ENCODE assay signal across 8 mouse cellular contexts in genomic region chr6:72185893-72186490, GRCm38 (mm10). TPM values are rescaled to one million over a fixed set of nuclear protein-coding genes. Genes with fewer than 3 reads are reported as not detected.
DNase-seq lines count a peak whose midpoint lies in the region; ATAC-seq and TF ChIP-seq lines count a peak whose summit lies in the region.

No protein-coding gene starts in this region.

- in situ Hi-C loops in ES-E14 (cut with MboI; ENCODE audit: low sequenced_read_pairs in 2 of 2, unreplicated experiment in 2 of 2) = loop anchor here (10.0 kb wide), 2 partner anchors 49 to 59 kb away; partner anchors contain the start of gene Atoh8 (in 1 of the 2)

- whole genome bisulfite sequencing in forebrain, embryonic 12.5 days = 6% methylated on average over 6 of the region's 6 CpGs
- 4% methylated on average over 6 of the region's 6 CpGs for WGBS in lung, embryonic 14.5 days

- H3K4me1 ChIP-seq in ES-E14 (ENCODE audit: control insufficient read depth in 2 of 2, insufficient read depth in 2 of 2, low read length in 2 of 2, poor library complexity in 1 of 2) = peaks cover 2% of the 10 kb centered on the region in 2 experiments; a peak in 1 of 4 replicates
- peaks cover 11% of the 10 kb centered on the region for H3K4me1 ChIP-seq in forebrain, embryonic 12.5 days
- H3K4me1 ChIP-seq in lung, embryonic 14.5 days (ENCODE audit: insufficient read depth) = peaks cover 20% of the 10 kb centered on the region

- peak; percentile 80 for ATAC-seq in forebrain, embryonic 12.5 days (ENCODE audit: low FRiP score)
- peak; percentile 45; the same call in 1 of the 2 replicates for ATAC-seq in lung, embryonic 14.5 days (ENCODE audit: insufficient read depth)

- no peak overlapping the region for H3K9ac ChIP-seq in ES-E14 (ENCODE audit: insufficient read depth, low read depth, low read length, poor library complexity, severe bottlenecking)
- no peak overlapping the region for H3K9ac ChIP-seq in forebrain, embryonic 12.5 days
- H3K9ac ChIP-seq in lung, embryonic 14.5 days = no peak overlapping the region

- H3K36me3 ChIP-seq in ES-E14 (ENCODE audit: control insufficient read depth, insufficient read depth, low read length, poor library complexity, severe bottlenecking) = no peaks in the 10 kb centered on the region
- H3K36me3 ChIP-seq in forebrain, embryonic 12.5 days (replicated peaks) = no peaks in the 10 kb centered on the region
- H3K36me3 ChIP-seq in lung, embryonic 14.5 days (ENCODE audit: insufficient read depth) = no peaks in the 10 kb centered on the region

- peaks cover 54% of the 10 kb centered on the region for H3K27me3 ChIP-seq in forebrain, embryonic 12.5 days
- H3K27me3 ChIP-seq in lung, embryonic 14.5 days (ENCODE audit: insufficient read depth, low read length) = no peaks in the 10 kb centered on the region

- intact Hi-C loops in heart, postnatal 25 days (cut with DNase I) = loop anchor here (1.0 to 5.0 kb wide), 4 partner anchors 31 to 221 kb away; no protein-coding TSS in a partner anchor

- no peak overlapping the region for H3K4me2 ChIP-seq in forebrain, embryonic 12.5 days
- H3K4me2 ChIP-seq in lung, embryonic 14.5 days = no peak overlapping the region

- H3K9me3 ChIP-seq in ES-E14 (ENCODE audit: control insufficient read depth, insufficient read depth, low read depth, low read length) = no peaks in the 10 kb centered on the region
- no peaks in the 10 kb centered on the region for H3K9me3 ChIP-seq in forebrain, embryonic 12.5 days
- H3K9me3 ChIP-seq in lung, embryonic 14.5 days (ENCODE audit: low read depth, low read length) = no peaks in the 10 kb centered on the region

- H3K27ac ChIP-seq in ES-E14 (ENCODE audit: insufficient read depth, low read depth, low read length, poor library complexity, severe bottlenecking) = no peak overlapping the region
- H3K27ac ChIP-seq in forebrain, embryonic 12.5 days = no peak overlapping the region
- no peak overlapping the region for H3K27ac ChIP-seq in lung, embryonic 14.5 days (ENCODE audit: low read depth)

- DNase-seq in ES-E14 (ENCODE audit: low read depth, low spot score) = peak; percentile 48
- DNase-seq in c-Kit-positive CD71-positive TER-119-negative erythroid progenitor cells, embryonic 14.5 days (ENCODE audit: low read depth) = peak; percentile 40
- DNase-seq in heart, postnatal 25 days (ENCODE audit: low spot score) = peak; percentile 60
- DNase-seq in layer of hippocampus, adult 11-12 months (ENCODE audit: low spot score) = peak; percentile 82
- peak; percentile 88 for DNase-seq in lung, embryonic 14.5 days
- peak; percentile 80 for DNase-seq in ovary, postnatal 14 days (ENCODE audit: low spot score)
- DNase-seq in thymus, postnatal 10 days (ENCODE audit: low spot score in 2 of 2) = peak; percentile 50 to 83

- no peak overlapping the region for H3K4me3 ChIP-seq in ES-E14 (ENCODE audit: insufficient read depth in 1 of 2, low read depth in 1 of 2, low read length in 2 of 2, poor library complexity in 1 of 2, severe bottlenecking in 1 of 2)
- H3K4me3 ChIP-seq in forebrain, embryonic 12.5 days (replicated peaks) = no peak overlapping the region
- H3K4me3 ChIP-seq in lung, embryonic 14.5 days (ENCODE audit: low read depth, low read length) = no peak overlapping the region

- TF ChIP-seq CTCF in lung, embryonic 14.5 days (IDR thresholded peaks at IDR 0.05; ENCODE audit: low read depth) = peak; percentile 99

TF ChIP-seq in ES-E14, 5 proteins besides CTCF, POLR2A, EP300 and RAD21:
- peak; percentile 94 for TF ChIP-seq ZC3H11A (IDR thresholded peaks at IDR 0.05; ENCODE audit: borderline replicate concordance, low read depth, low read length)
- TF ChIP-seq HCFC1 (IDR thresholded peaks at IDR 0.05; ENCODE audit: borderline replicate concordance, insufficient read depth, low read length) = no peak

RNA-seq across cellular contexts. Expression of gene Atoh8, which starts 49.4 kb away (rescaled TPM):
- total RNA-seq in ES-E14 (2012; rRNA removed) = 1.0 TPM in 1 of 2 replicates, not detected in the other
- polyA plus RNA-seq in forebrain, embryonic 12.5 days (2016; fragmentation: Nextera tagmentation; extraction: Ambion mirVana) = 6.5 and 7.5 TPM in 2 replicates
- 10 to 100 TPM in 1 of 2 experiments, 1 to 10 TPM in 1; 6.1 to 12.4 TPM for total RNA-seq in heart, postnatal 25 days (2021)
- 18.7 and 19.3 TPM in 2 replicates for polyA plus RNA-seq in lung, embryonic 14.5 days (2014; fragmentation: Nextera tagmentation; extraction: Ambion mirVana)
